Mouse (Mus musculus): ENCODE data around the gene Foxp3. TPM values are rescaled to one million over a fixed set of nuclear protein-coding genes. Genes with fewer than 3 reads are reported as not detected.

The Foxp3 gene
- polyA plus RNA-seq, 1 experiment from 2014 or later = 0.09 TPM

DNA sequence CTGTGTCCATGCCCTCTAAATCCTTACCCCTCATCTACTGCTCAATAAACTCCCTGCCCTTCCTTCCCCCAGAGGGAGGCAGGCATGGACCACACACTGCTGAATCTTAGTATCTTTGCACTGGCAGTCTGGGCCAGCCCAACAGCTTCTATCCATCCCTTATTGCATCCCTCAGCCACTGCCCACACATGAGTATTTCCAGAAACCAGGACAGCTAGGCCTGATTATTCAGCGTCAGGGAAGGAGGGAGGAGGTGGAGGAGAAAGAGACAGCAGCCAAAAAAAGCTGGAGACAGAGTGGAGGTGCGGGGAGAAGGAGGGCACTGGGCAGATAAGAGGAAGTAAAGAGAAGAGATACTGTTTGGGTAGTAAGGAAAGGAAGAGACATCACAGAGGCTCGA lies 61.7 kb downstream of the Foxp3 start:
- no peaks in the 10 kb centered on the region for H3K27me3 ChIP-seq (replicated peaks)
- no peak overlapping the region for H3K4me3 ChIP-seq
- no peak overlapping the region for H3K4me2 ChIP-seq (replicated peaks)
- no peak overlapping the region for H3K27ac ChIP-seq
- H3K36me3 ChIP-seq = no peaks in the 10 kb centered on the region
- WGBS = 80% methylated on average over 3 of the region's 3 CpGs
- H3K9me3 ChIP-seq = no peaks in the 10 kb centered on the region
- H3K9ac ChIP-seq = no peak overlapping the region
- ATAC-seq (ENCODE audit: low FRiP score, low read depth) = no peak
- no peaks in the 10 kb centered on the region for H3K4me1 ChIP-seq

DNA sequence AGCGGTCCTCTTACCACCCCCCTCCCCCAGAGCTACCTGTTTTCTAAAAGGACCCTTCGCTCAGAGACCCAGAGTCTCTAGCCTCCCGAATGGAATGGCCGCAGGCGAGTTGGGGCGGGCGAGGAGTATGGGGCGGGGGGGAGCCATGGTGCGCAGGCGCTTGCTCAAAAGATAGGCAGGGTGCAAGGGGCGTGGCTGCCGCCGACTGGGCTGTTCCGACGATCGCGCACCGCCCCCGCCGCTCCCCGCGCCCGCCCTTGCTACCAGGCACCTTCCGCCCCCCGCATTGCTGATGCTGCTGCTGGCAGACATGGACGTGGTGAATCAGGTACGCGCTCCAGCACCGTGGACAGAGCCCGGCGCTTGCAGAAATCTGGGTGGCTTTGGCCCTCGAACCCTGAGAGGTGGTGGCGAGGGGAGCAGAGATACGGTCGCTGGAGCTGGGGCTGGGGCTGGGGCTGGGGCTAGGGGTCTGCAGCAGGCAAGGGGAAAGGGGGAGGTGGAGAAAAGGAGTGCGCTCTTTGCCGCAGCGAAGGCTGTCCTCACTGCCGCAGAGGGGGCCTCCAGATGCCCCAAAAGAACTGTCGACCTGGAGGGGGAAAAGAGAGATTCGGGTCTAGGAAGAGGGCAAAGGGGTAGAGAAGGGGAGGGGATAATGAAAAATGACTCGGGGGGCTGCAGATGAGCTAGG lies 65.1 kb downstream of the Foxp3 start, which contains the start of gene Syp:
Gene Syp (plus strand): TSS at position 71 of the 691 bp plus-strand sequence.
- peak within 1 kb of the TSS; percentile 55 for H3K4me2 ChIP-seq (replicated peaks)
- H3K4me3 ChIP-seq = peak within 1 kb of the TSS; percentile 49
- no peaks in the 10 kb centered on the region for H3K27me3 ChIP-seq (replicated peaks)
- H3K9ac ChIP-seq = peak within 1 kb of the TSS; percentile 55
- no peaks in the 10 kb centered on the region for H3K9me3 ChIP-seq
- no peaks in the 10 kb centered on the region for H3K36me3 ChIP-seq
- WGBS = 16% methylated on average over 42 of the region's 42 CpGs
- ATAC-seq (ENCODE audit: low FRiP score, low read depth) = peak; percentile 83
- H3K27ac ChIP-seq = no peak within 1 kb of the TSS
- 0 out of 2 replicates have a peak, but pooled peaks cover 5% of the 10 kb centered on the region for H3K4me1 ChIP-seq

DNA sequence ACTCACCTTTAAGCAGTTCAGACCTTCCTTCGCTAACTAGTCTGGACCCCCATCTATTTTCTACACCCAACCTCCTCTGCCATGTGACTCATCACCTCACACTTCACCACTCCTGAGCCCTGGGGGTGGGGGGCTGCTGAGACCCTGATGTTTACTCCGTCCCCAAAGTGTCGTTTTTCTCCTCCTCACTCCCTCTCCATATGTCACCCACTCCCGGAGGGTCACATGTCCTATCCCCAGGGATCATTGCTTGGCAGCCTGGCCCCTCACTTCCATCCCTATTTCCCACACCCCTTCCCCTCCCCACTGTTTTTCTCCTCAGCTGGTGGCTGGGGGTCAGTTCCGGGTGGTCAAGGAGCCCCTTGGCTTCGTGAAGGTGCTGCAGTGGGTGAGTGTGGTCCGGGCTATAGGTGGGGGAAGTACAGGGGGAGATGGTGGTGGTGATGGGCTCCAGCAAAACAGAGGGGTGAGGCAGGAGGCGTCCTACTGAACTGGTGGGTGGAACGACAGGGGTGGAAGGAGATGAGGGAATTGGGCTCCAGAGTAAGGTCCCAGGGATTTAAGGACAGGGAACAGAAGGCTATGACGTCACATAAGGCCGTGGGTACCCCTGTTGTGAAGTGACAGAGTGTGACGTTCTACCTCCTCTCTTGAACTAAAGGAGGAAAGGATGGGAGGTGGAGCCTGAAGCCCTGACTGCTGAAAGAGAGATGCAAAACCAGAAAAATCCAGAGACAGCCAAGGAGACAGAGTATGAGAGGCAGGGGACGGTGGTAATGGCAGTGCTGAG lies 66.3 kb downstream of the Foxp3 start:
- no peaks in the 10 kb centered on the region for H3K27me3 ChIP-seq (replicated peaks)
- 24% methylated on average over 13 of the region's 13 CpGs for WGBS
- H3K9me3 ChIP-seq = no peaks in the 10 kb centered on the region
- H3K27ac ChIP-seq = no peak overlapping the region
- peak overlapping the region; percentile 49 for H3K4me3 ChIP-seq
- ATAC-seq (ENCODE audit: low FRiP score, low read depth) = peak; percentile 54
- no peaks in the 10 kb centered on the region for H3K36me3 ChIP-seq
- peak overlapping the region; percentile 55 for H3K9ac ChIP-seq
- 0 out of 2 replicates have a peak, but pooled peaks cover 5% of the 10 kb centered on the region for H3K4me1 ChIP-seq
- H3K4me2 ChIP-seq (replicated peaks) = peak overlapping the region; percentile 55

GRCm38 (mm10) chrX:7640785-7641184 lies 67.3 kb downstream of the Foxp3 start:
- H3K4me1 ChIP-seq = 0 out of 2 replicates have a peak, but pooled peaks cover 5% of the 10 kb centered on the region
- no peak for ATAC-seq (ENCODE audit: low FRiP score, low read depth)
- no peak overlapping the region for H3K4me3 ChIP-seq
- H3K9me3 ChIP-seq = no peaks in the 10 kb centered on the region
- H3K27ac ChIP-seq = no peak overlapping the region
- H3K36me3 ChIP-seq = no peaks in the 10 kb centered on the region
- H3K27me3 ChIP-seq (replicated peaks) = no peaks in the 10 kb centered on the region
- WGBS = 33% methylated on average over 12 of the region's 12 CpGs
- peak overlapping the region; percentile 55 for H3K4me2 ChIP-seq (replicated peaks)
- H3K9ac ChIP-seq = 0 out of 2 replicates have a peak overlapping the region, but pooled peaks have one; percentile 13

Other genes starting within 250 kb of the Foxp3 start
- gene Usp27x, start 197.8 kb upstream of the Foxp3 start, polyA plus RNA-seq (2016; fragmentation: Nextera tagmentation; extraction: Ambion mirVana) = 1.3 and 1.6 TPM in 2 replicates
- 4.6 and 5.3 TPM in 2 replicates for gene Ppp1r3f, start 639 bp downstream of the Foxp3 start, polyA plus RNA-seq (2016; fragmentation: Nextera tagmentation; extraction: Ambion mirVana)
- 30.2 and 30.6 TPM in 2 replicates for gene Ccdc22, start 31.9 kb downstream of the Foxp3 start, polyA plus RNA-seq (2016; fragmentation: Nextera tagmentation; extraction: Ambion mirVana)
- 0.47 TPM in 1 of 2 replicates, not detected in the other for gene Cacna1f, start 33.4 kb downstream of the Foxp3 start, polyA plus RNA-seq (2016; fragmentation: Nextera tagmentation; extraction: Ambion mirVana)
- gene Syp, start 64.8 kb downstream of the Foxp3 start, polyA plus RNA-seq (2016; fragmentation: Nextera tagmentation; extraction: Ambion mirVana) = 62.2 and 71.0 TPM in 2 replicates
- gene Prickle3, start 83.6 kb downstream of the Foxp3 start, polyA plus RNA-seq (2016; fragmentation: Nextera tagmentation; extraction: Ambion mirVana) = 2.4 and 3.0 TPM in 2 replicates
- 31.2 and 34.6 TPM in 2 replicates for gene Plp2, start 97.7 kb downstream of the Foxp3 start, polyA plus RNA-seq (2016; fragmentation: Nextera tagmentation; extraction: Ambion mirVana)
- gene Magix, start 107.6 kb downstream of the Foxp3 start, polyA plus RNA-seq (2016; fragmentation: Nextera tagmentation; extraction: Ambion mirVana) = 0.09 TPM in 1 of 2 replicates, not detected in the other
- gene Gpkow, start 123.5 kb downstream of the Foxp3 start, polyA plus RNA-seq (2016; fragmentation: Nextera tagmentation; extraction: Ambion mirVana) = 44.1 and 46.6 TPM in 2 replicates
- 26.2 and 27.8 TPM in 2 replicates for gene Wdr45, start 140.7 kb downstream of the Foxp3 start, polyA plus RNA-seq (2016; fragmentation: Nextera tagmentation; extraction: Ambion mirVana)
- gene Gm45208, start 148.6 kb downstream of the Foxp3 start, polyA plus RNA-seq (2016; fragmentation: Nextera tagmentation; extraction: Ambion mirVana) = not detected in 2 replicates
- 89.2 and 93.6 TPM in 2 replicates for gene Praf2, start 154.8 kb downstream of the Foxp3 start, polyA plus RNA-seq (2016; fragmentation: Nextera tagmentation; extraction: Ambion mirVana)
- 34.8 and 38.7 TPM in 2 replicates for gene Ccdc120, start 177.3 kb downstream of the Foxp3 start, polyA plus RNA-seq (2016; fragmentation: Nextera tagmentation; extraction: Ambion mirVana)
- gene Tfe3, start 188.9 kb downstream of the Foxp3 start, polyA plus RNA-seq (2016; fragmentation: Nextera tagmentation; extraction: Ambion mirVana) = 32.9 and 35.5 TPM in 2 replicates
- gene Gripap1, start 216.1 kb downstream of the Foxp3 start, polyA plus RNA-seq (2016; fragmentation: Nextera tagmentation; extraction: Ambion mirVana) = 73.3 and 81.4 TPM in 2 replicates
- gene Kcnd1, start 248.6 kb downstream of the Foxp3 start, polyA plus RNA-seq (2016; fragmentation: Nextera tagmentation; extraction: Ambion mirVana) = 1.5 and 2.3 TPM in 2 replicates